Mouse (Mus musculus) megakaryocyte, adult 5-6 weeks (primary cell): ENCODE results near the gene Dcp1a. TPM values are rescaled to one million over a fixed set of nuclear protein-coding genes. Genes with fewer than 3 reads are reported as not detected.

Source experiments
- ATAC-seq: 2 replicates; pipeline ENCODE4 v1.8.0; 2016; ENCODE audit warnings: mild to moderate bottlenecking, inconsistent platforms; ENCODE audit not compliant: poor library complexity, severe bottlenecking
- total RNA-seq, 2 experiments: library from RNA; stranded (forward) in 1 of 2; stranded (reverse) in 1 of 2; fragments of 153-499, 151-499 nt in 1 of 2; fragments of 221-1000, 200-1000 nt in 1 of 2; gene quantifications; 2 replicates each; pipeline versions ENCODE4 v1.2.3 to v1.2.4; 2015 to 2017

The Dcp1a gene
- 30.0 and 34.6 TPM in 2 replicates for total RNA-seq (2015)
- total RNA-seq (2017) = 25.7 and 33.0 TPM in 2 replicates

- ATAC-seq = peak; percentile 100
Measured at GRCm38 (mm10) chr14:30479361-30479948, at the start of gene Dcp1a. Gene Dcp1a (plus strand): TSS chr14:30479535.

GRCm38 (mm10) chr14:30429606-30430005, 49.7 kb upstream of the Dcp1a start:
- 0 out of 2 replicates have a peak, but pooled peaks have one; percentile 12 for ATAC-seq

- no peak for ATAC-seq
Measured at GRCm38 (mm10) chr14:30430026-30430425, 49.3 kb upstream of the Dcp1a start.

GRCm38 (mm10) chr14:30430446-30430845, 48.9 kb upstream of the Dcp1a start:
- ATAC-seq = no peak

- peak; percentile 97 for ATAC-seq
Measured at GRCm38 (mm10) chr14:30435316-30435715, 44.0 kb upstream of the Dcp1a start.

- ATAC-seq = no peak
Measured at GRCm38 (mm10) chr14:30439915-30440314, 39.4 kb upstream of the Dcp1a start.

- no peak for ATAC-seq
Measured at GRCm38 (mm10) chr14:30455801-30456595, 23.3 kb upstream of the Dcp1a start.

- ATAC-seq = no peak
Measured at GRCm38 (mm10) chr14:30457436-30457835, 21.9 kb upstream of the Dcp1a start.

GRCm38 (mm10) chr14:30457897-30458296, 21.4 kb upstream of the Dcp1a start:
- ATAC-seq = peak; percentile 90

GRCm38 (mm10) chr14:30458820-30459219, 20.5 kb upstream of the Dcp1a start:
- no peak for ATAC-seq

- ATAC-seq = peak; percentile 86
Measured at GRCm38 (mm10) chr14:30459891-30460523, 19.3 kb upstream of the Dcp1a start.

- ATAC-seq = no peak
Measured at GRCm38 (mm10) chr14:30463312-30463711, 16.0 kb upstream of the Dcp1a start.

- ATAC-seq = no peak
Measured at GRCm38 (mm10) chr14:30473605-30474004, 5.7 kb upstream of the Dcp1a start.

GRCm38 (mm10) chr14:30474416-30474815, 4.9 kb upstream of the Dcp1a start:
- no peak for ATAC-seq

- ATAC-seq = no peak
Measured at GRCm38 (mm10) chr14:30491342-30491741, 12.0 kb downstream of the Dcp1a start, which contains the start of gene Cacna1d. Gene Cacna1d (minus strand): TSS chr14:30491455.

GRCm38 (mm10) chr14:30493276-30493675, 13.9 kb downstream of the Dcp1a start:
- ATAC-seq = no peak

GRCm38 (mm10) chr14:30494998-30495397, 15.7 kb downstream of the Dcp1a start:
- no peak for ATAC-seq

- ATAC-seq = no peak
Measured at GRCm38 (mm10) chr14:30498202-30498601, 18.9 kb downstream of the Dcp1a start.

- ATAC-seq = peak; percentile 30; the same call in 1 of the 2 replicates
Measured at GRCm38 (mm10) chr14:30504990-30505389, 25.7 kb downstream of the Dcp1a start.

GRCm38 (mm10) chr14:30510214-30510763, 31.0 kb downstream of the Dcp1a start:
- no peak for ATAC-seq

- no peak for ATAC-seq
Measured at GRCm38 (mm10) chr14:30512896-30513295, 33.6 kb downstream of the Dcp1a start.
